Mouse (Mus musculus): Measurements from ENCODE around the gene Kcna3.

Gene Kcna3

GRCm38 (mm10) chr3:107035521-107036457 lies at the start of gene Kcna3:
Gene Kcna3 (plus strand): TSS chr3:107036169.
- peak; percentile 78 to 84 for DNase-seq

DNA sequence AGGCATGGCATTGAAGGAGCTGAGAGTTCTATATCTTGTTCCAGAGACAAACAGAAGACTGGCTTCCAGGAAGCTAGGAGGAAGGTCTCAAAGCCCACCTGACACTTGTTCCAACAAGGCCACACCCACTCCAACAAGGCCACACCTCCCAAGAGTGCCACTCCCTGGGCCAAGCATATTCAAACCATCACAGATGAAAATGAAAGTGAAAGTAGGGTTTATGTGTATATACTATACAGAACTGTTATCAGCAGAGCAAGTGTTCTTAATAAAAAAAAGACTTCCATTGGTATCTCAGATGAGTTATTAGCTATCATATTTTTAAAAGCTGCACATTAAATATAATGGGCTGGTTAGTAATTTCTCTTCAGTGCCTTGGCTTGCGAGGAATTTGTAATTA lies 44.6 kb upstream of the Kcna3 start:
- DNase-seq: no peak

DNA sequence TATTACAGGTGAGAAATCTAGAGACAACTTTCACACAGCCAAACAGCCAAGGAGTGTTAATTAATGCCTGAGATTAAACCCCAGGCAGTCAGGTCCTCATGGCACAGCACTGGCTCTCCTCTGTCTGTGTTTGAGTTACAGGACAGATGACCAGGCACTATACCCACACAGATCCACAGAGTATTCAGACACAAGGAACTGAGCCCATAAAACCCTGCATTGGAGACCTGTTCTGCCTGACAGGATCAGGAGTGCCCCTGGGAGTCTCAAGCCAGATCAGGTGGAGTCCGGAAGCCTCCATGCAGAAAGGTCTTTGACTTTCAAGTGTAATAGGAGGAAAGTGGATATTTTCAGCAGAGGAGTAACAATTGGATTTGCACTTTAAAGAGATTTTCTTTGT lies 40.6 kb upstream of the Kcna3 start:
- no peak for DNase-seq

- peak; percentile 21 to 26 for DNase-seq
Observed at GRCm38 (mm10) chr3:106996186-106996585, 39.8 kb upstream of the Kcna3 start.

- DNase-seq: no peak
Observed at GRCm38 (mm10) chr3:106998370-106998769, 37.6 kb upstream of the Kcna3 start.

DNA sequence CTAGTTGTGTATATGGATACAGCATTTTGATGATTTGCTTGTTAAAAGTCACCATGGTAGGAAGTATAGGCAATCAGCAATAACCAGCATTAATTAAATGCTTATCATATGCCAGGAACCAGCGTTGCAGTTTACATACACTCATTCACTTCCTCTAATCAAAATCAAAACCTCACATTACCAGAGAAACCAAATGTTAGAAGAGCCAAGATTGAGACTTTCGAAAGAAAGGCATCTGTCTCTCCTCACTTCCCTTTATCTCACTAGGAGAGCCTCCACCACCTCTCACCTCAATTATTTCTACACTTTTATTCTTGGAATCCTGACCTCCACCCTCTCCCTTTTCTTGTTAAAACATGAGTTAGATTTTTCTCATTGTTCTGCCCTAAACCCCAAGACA lies 35.8 kb upstream of the Kcna3 start:
- DNase-seq: no peak

DNA sequence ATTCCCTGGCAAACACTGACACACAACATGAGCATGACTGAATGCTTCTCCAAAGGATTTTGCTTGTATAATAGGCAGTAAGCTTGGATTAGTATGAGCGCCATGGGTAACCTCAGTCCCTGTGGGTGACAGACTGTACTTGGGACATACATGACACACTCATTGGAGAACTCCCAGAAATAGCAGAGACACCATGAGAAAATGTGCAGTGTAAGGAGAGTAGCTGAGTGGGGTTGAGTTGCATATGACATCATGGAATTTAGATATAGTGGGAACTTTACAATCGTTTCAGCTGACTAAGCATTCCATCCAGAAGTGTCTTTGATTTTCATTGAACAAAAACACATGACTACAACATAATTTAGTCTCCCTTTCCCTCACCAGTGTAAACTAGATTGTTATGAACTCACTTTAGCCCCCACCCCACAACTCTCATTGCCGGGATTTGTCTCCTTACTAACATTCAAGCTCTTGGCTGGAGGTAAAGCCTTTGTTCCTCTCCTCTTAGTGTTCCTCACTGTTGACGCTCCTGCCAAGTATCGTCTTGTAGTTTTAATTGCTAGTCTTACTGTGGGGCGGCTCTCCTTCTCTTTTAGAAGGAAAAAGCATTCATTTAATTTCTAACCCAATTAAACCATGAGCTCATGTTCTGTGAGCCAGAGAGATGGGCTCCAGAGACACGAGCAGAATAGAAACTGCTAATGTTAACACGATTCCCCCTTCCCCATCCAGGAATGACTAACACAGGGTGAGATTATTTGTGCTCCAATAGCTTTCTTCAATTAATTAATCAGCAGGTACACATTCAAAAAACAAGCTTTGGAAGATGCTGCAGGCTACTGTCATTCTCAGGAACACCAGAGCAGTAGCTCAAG lies 33.5 kb upstream of the Kcna3 start:
- no peak for DNase-seq

GRCm38 (mm10) chr3:107009329-107010076 lies 26.5 kb upstream of the Kcna3 start:
- no peak for DNase-seq

DNA sequence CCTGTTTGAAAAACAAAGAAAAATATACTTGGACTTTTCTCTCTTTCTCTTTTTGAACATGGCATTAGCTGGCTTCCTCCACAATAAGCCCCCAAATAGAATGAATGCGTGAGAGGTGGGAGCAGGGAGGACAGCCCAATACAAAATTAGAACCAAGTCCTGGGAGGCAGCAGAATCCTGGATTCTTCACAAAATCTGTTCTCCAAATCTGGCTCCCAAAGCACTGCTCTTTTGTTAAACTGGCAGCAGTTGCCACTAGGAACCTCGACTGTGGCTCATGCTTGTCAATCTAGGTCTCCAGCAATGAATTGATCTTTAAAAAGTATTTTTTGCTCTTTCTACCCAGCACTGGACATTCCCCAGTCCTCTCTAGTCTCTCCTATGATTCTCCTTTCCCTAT lies 17.7 kb upstream of the Kcna3 start:
- DNase-seq: no peak

DNA sequence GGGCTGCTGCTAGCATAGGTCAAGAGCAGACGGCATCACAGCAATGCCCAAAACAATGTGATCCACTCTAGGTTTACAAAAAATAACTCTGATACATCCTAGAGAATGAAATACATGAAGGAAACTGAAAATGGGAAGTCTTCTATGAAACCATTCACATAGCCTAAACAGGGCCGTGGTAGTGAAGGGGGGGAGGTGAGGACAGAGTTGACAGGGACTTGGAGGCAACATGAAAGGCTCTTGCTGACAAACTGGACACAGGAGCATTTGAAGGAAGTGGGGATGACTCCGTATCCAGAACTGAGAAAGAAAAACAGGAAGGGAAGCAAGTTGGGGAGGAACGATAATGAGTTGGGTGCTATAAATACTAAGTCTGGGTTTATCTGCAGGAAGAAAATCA lies 4.4 kb upstream of the Kcna3 start:
- DNase-seq: no peak

DNA sequence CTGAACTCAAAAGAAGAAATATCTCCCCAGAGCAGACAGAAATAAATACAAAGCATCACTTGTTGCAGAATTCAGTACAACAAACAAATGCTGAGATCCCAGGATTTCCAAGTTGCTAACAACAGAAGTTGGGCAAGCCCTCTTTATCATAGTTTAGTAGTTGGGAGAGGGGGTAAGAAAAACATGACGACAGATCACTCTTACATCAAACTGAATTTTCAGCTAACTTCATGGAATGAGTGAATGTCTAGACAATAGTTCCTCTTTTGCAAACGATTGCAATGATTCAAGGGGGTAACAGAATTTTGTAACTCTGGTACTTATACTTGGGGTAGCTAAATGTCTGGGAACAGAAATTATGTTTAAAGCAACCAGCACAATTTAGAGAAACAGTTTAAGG lies 1.2 kb upstream of the Kcna3 start:
- no peak for DNase-seq

GRCm38 (mm10) chr3:107036458-107037039 lies 580 bp downstream of the Kcna3 start:
- DNase-seq: no peak

DNA sequence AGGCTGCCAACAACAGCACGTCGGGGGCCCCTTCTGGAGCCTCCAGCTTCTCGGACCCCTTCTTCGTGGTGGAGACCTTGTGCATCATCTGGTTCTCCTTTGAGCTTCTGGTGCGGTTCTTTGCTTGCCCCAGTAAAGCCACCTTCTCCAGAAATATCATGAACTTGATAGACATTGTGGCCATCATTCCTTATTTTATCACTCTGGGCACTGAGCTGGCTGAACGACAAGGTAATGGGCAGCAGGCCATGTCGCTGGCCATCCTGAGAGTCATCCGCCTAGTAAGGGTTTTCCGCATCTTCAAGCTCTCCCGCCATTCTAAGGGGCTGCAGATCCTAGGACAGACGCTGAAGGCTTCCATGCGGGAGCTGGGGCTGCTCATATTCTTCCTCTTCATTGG lies 1.1 kb downstream of the Kcna3 start:
- no peak for DNase-seq

GRCm38 (mm10) chr3:107037536-107038155 lies 1.7 kb downstream of the Kcna3 start:
- no peak for DNase-seq

- no peak for DNase-seq
Observed at GRCm38 (mm10) chr3:107038156-107038536, 2.2 kb downstream of the Kcna3 start.

DNA sequence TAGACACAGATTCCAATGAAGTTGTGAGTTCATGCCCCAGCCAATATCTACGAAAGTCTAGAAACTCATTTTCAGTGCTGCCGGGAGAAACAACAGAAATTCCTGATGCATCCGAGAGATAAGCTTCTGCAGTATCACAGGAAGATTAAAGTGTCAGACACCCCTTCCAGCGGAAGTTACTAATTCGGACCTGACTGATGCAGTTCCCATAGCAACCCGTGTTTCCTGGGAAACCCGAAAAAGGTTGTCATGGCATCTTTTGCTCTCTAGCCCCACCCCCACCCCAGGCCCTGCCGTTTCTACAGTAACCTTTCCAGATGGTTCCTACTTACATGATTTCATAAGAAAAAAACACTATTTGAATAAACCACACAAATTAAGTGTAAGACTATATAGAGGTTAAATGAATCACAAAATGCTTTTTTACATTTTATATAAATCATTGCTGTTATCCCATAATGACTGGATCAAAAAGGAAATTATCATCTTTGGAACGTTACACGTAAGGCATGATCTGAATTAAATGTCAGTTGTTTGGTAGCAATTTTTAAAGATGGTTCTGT lies 2.8 kb downstream of the Kcna3 start:
- no peak for DNase-seq

DNA sequence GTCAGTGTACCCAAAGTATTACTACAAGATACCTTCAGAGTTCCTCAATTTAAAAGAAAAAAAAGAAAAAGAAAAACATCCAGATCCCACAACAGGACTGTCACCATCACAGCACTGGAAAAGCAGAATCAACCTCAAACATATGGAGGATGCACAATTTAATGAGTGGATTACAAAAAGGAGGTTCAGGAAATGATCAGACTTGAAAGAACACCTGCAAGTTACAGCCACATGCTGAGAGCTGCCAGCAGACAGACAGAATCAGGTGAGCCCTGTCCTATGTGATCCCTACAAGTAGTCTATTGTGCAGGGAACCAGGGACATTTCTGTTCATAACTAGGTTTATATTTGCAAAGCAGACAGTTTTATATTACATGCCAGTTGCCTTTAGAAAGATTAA lies 3.3 kb downstream of the Kcna3 start:
- no peak for DNase-seq

GRCm38 (mm10) chr3:107040408-107040807 lies 4.4 kb downstream of the Kcna3 start:
- no peak for DNase-seq

DNA sequence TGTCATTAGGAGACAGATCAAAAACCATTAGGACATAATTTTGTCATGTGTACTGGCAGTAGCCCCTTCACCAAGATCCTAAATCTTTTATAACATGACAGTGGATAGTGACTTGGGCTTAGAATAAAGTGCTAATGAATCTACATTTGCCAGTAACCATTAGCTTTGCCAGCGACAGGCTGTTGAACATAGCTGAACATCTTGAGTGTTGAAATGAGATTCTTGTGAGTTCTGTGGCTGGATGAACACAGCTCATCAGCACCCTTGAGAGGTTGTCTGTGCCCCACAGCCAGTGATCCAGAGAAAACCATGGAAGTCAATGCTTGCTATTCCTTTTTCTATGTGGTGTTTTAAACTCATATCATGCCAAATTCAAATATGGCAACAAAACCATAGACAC lies 5.7 kb downstream of the Kcna3 start:
- no peak for DNase-seq

DNA sequence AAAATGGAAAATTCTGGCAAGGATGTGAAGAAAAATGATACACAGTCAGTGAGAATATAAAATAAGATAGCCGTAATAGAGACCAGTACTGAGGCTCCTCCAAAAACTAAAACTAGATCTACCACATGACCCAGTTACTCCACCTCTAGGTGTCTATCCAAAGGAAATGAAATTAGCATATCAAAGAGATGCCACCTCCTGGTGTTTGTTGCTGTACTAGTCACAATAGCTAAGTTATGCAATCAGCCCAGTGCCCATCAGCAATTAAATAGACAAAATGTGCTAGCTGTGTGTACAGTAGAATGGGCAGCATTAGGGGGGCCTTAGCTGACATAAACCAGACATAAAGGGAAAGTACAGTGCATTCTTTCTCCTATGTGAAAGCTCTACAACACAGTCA lies 25.5 kb downstream of the Kcna3 start:
- DNase-seq: no peak

GRCm38 (mm10) chr3:107062771-107063170 lies 26.8 kb downstream of the Kcna3 start:
- no peak for DNase-seq

DNA sequence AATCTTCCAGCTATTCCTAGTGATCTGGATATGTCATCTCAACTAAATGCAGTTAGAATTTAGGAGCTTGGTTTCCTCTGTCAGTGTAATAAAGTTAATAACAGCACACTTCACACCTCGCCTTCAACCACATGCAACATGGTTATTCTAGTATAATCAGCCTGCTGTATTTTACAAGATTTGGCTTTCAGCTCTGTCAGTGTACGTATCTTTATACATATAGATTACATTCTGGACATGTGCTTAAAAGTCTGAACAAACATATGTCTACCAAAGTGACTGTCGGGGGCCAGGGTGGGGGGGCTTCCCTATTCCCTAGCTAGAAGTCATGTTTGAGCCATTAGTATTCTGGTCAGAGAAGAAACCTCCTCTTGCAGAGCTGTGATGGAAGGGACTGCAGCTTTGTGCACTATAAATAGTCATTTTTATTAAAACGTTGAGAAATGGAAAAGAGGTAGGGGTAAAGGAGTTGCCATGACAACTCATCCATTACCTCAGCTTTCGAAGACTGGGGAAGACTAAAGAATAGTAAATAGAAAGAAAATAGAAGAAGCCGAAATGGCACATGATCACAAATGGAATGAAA lies 29.6 kb downstream of the Kcna3 start:
- DNase-seq: no peak
